Mouse (Mus musculus) lung, adult 2 months (tissue): ENCODE measurements around the gene Nlk.

ENCODE experiments used
- CTCF ChIP-seq: fragments of 200-500 bp; IDR thresholded peaks from 2 replicates; pipeline ENCODE4 v1.5.1; 2011; ENCODE audit warnings: mild to moderate bottlenecking, low read length, control low read depth; ENCODE audit not compliant: insufficient read depth
- POLR2A ChIP-seq: fragments of 200-500 bp; IDR thresholded peaks from 2 replicates; pipeline ENCODE4 v1.6.1; 2011; ENCODE audit warnings: low read depth, mild to moderate bottlenecking, control low read depth, low read length, borderline replicate concordance; ENCODE audit errors: extremely low read depth

- no peak for TF ChIP-seq CTCF
- TF ChIP-seq POLR2A: peak; percentile 39; the same call in 1 of the 2 replicates
Measured at GRCm38 (mm10) chr11:78524838-78525237, 172.3 kb downstream of the Nlk start.
